Mouse (Mus musculus): ENCODE measurements at regions not wholly inside any gene's neighbourhood (a gene's known extent, or its start where the extent isn't known, plus 50 kb on each side); places are given as distances from the start of the nearest gene placed in this dataset.

DNA sequence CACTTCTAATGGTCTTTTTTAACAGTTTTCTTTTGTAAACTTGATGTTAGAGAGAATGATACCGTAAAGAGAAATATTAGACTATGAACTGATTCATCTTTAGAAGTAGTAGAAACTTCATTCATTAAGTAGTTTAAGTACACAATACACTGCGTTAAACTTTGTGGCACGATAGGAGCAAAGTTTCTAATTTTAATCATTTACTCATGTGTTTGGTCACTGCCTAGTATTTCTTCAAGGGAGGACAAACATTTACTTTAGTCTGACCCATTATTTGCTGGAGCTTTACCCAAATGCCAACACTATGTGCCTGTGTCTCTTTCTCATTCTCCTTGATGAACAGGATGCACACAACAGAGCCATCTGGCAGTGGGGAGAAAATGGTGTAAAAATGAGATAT is 200.6 kb downstream of the Chm start:
- no peak for DNase-seq (ENCODE audit: low spot score)

GRCm38 (mm10) chrX:112984073-112984472 is 201.2 kb downstream of the Chm start:
- DNase-seq (ENCODE audit: low spot score) = peak; percentile 3

DNA sequence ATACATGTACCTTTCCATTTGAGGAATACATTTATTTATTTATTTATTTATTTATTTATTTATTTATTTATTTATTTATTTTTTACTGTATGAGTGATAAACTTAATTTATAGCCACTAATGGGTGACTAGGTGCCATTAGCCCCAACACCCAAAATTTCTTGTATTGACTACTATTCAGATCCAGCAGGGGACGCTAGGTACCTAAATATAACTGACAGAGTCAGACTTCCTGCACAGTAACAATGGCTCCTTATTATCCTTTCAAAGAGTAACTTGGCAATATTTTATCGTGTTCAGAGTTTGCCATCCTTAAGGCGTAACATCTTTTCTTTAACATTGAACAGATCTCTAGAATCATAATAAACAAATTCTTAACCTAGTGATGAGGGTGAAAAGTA is 206.7 kb downstream of the Chm start:
- DNase-seq (ENCODE audit: low spot score) = peak; percentile 48

GRCm38 (mm10) chrX:112964093-112964492 is 221.2 kb downstream of the Chm start:
- no peak for DNase-seq (ENCODE audit: low spot score)

GRCm38 (mm10) chrX:112949792-112950191 is 235.5 kb downstream of the Chm start:
- peak; percentile 45 for DNase-seq (ENCODE audit: low spot score)

DNA sequence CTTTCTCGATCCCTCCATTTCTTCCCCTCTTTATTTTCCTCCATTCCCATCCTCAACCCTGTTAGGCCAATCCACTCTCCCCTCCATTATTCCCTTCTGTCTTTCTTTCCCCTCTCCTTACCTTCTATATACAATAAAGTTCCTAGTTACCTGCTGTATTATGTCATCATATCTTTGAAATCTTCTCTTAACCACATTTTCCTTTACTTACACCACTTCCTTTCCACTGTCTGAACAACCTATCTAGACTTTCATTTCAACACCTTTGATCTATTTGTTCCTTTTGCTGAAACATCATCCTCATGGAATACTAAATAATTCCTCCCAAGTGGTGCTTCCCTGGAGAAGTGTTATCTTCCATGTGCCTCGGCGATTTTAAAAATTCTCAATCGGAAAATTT is 237.8 kb downstream of the Chm start:
- DNase-seq (ENCODE audit: low spot score) = no peak

DNA sequence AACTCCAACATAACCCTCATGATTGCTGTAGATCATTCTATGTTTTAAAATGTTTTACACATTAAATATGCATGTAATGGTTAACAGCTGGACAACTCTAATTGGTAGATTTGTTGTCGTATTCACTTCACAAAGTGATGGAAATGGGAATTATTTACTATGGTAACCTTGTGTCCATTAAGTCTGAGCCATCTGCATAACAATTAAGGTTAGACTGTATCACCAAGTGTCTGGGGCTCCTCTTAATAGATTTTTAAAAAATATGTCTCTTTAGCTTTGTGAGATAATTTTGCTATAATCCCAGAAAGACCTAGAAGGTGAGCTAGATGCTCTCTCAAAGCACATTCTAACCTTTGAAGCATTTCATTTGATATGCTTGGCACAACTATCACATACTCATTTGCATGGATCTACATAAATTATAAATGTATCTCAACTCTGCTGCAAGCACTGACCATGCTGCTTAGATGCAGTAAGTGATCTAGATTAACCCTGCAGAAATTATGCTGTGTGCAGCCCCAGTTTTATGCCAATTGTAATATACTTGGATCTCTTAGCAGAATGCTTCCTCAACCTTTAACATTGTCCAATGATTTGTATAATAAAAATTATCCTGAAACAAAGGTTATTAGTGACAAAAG is 227.2 kb upstream of the Pof1b start:
- DNase-seq (ENCODE audit: low spot score) = no peak

DNA sequence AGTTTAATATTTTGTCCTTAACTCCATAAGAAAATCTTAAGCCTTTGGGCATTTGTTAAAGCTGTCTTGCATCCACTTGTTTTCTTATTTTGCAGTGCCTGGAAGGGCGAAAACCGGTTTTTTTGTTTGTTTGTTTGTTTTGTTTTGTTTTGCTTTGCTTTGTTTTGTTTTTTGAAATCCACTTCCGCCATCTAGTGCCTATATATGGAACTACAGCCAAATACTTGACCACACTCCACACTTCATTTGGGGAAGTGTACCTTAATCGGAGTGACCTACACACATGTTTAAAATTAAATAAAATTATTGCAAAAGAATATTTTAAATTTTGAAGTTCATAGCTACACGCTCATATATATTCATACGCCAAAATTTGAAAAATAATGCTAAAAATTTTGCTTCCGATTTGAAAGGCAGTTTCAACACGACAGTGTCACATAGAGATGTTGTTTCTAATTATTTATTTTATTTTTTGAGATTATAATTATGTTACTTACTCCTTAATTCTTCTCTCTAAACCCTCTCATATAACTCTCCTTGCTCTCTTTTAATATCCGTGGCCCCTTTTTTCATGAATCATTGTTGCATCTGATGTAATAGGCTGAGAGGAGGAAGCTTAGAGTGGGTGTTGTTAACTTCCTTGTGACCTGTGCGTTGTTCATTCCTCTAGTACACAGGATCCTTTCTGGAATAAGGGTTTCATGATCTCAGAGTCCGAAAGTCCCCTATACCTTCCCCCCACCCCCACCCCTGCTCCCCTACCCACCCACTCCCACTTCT is 205.4 kb upstream of the Pof1b start:
- peak; percentile 6 for DNase-seq (ENCODE audit: low spot score)

DNA sequence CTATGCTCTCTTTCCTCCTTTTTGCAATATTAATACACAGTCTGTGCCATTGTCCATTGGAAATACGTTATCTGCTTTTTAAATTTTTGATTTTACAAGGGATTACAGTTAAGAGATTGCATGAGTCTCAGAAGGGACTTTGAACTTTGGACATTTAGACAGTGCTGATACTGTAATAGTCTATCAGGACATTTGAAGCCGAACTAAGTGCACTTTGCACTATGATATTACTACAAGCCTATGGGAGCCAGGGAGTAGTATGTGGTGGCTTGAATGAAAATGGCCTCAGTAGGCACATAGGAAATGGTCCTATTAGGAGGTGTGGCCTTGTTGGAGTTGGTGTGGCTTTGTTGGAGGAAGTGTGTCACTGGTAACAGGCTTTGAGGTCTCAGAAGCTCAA is 188.1 kb upstream of the Pof1b start:
- DNase-seq (ENCODE audit: low spot score) = no peak
